Mouse (Mus musculus) kidney, adult 11 months (tissue): Measurements from ENCODE around the gene Triap1.
"Not testable (repeated sequence)": the region's sequence is repeated elsewhere in the genome, so short reads cannot be mapped to it uniquely, and the experiment has no call there.

Experiments used
- DNase-seq: peaks from one replicate; pipeline ENCODE4 v3.0.0; 2022

Triap1 gene

GRCm38 (mm10) chr5:115340007-115340406 lies 1.0 kb upstream of the Triap1 start:
- no peak for DNase-seq

- DNase-seq, result no peak
These were observed 515 bp downstream of the Triap1 start for GRCm38 (mm10) chr5:115341314-115342165.

GRCm38 (mm10) chr5:115347564-115347963 lies 6.5 kb downstream of the Triap1 start:
- peak; percentile 81 for DNase-seq

- peak; percentile 99 for DNase-seq
These were observed 7.7 kb downstream of the Triap1 start, which contains the start of gene Cox6a1 for GRCm38 (mm10) chr5:115348546-115349224. Cox6a1 (minus strand) TSS chr5:115348981.

GRCm38 (mm10) chr5:115349225-115349555 lies 8.2 kb downstream of the Triap1 start:
- no peak for DNase-seq

GRCm38 (mm10) chr5:115351348-115351747 lies 10.3 kb downstream of the Triap1 start:
- DNase-seq, result no peak

- no peak for DNase-seq
These were observed 14.0 kb downstream of the Triap1 start for GRCm38 (mm10) chr5:115355070-115355469.

- peak; percentile 76 for DNase-seq
These were observed 17.8 kb downstream of the Triap1 start for GRCm38 (mm10) chr5:115358872-115359271.

- no peak for DNase-seq
These were observed 18.4 kb downstream of the Triap1 start for GRCm38 (mm10) chr5:115359438-115359837.

- no peak for DNase-seq
These were observed 18.9 kb downstream of the Triap1 start for GRCm38 (mm10) chr5:115359851-115360372.

- DNase-seq, result no peak
These were observed 21.2 kb downstream of the Triap1 start for GRCm38 (mm10) chr5:115362216-115362615.

- DNase-seq, result no peak
These were observed 22.0 kb downstream of the Triap1 start for GRCm38 (mm10) chr5:115362819-115363714.

- no peak for DNase-seq
These were observed 23.8 kb downstream of the Triap1 start for GRCm38 (mm10) chr5:115364782-115365181.

- DNase-seq, result no peak
These were observed 30.7 kb downstream of the Triap1 start for GRCm38 (mm10) chr5:115371736-115372135.

GRCm38 (mm10) chr5:115373441-115374203 lies 32.6 kb downstream of the Triap1 start:
- DNase-seq, result no peak

- no peak for DNase-seq
These were observed 33.3 kb downstream of the Triap1 start for GRCm38 (mm10) chr5:115374204-115374820.

- DNase-seq, result no peak
These were observed 34.4 kb downstream of the Triap1 start for GRCm38 (mm10) chr5:115375436-115375835.

- DNase-seq, result not testable (repeated sequence)
These were observed 37.9 kb downstream of the Triap1 start for GRCm38 (mm10) chr5:115378882-115379281.

- no peak for DNase-seq
These were observed 50.9 kb downstream of the Triap1 start for GRCm38 (mm10) chr5:115391935-115392334.

- no peak for DNase-seq
These were observed 51.9 kb downstream of the Triap1 start for GRCm38 (mm10) chr5:115392969-115393368.
